Mouse (Mus musculus): ENCODE results near the gene Myb.

- no peak for TF ChIP-seq CTCF (IDR thresholded peaks at IDR 0.05; ENCODE audit: extremely low read depth, insufficient read depth, insufficient read length, insufficient replicate concordance)
- no peak for TF ChIP-seq POLR2A (IDR thresholded peaks at IDR 0.05; ENCODE audit: low read depth, low read length)
Observed at GRCm38 (mm10) chr10:21172650-21173200, 11.9 kb upstream of the Myb start.
